Mouse (Mus musculus) stomach, embryonic 15.5 days (tissue): Measurements from ENCODE around the gene Cox10. TPM values are rescaled to one million over a fixed set of nuclear protein-coding genes. Genes with fewer than 3 reads are reported as not detected.
A peak's percentile ranks its signal among the peaks of the same experiment; 100 is the strongest.
"Not testable (repeated sequence)": the region's sequence is repeated elsewhere in the genome, so short reads cannot be mapped to it uniquely, and the experiment has no call there.

Experiments
- ATAC-seq: fragments of 200-750 bp; cut with Nextera tagmentation; 2 replicates; pipeline ENCODE4 v1.8.0; 2017; ENCODE audit warnings: low read depth, moderate number of reproducible peaks, moderate TSS enrichment; ENCODE audit not compliant: insufficient read depth, low FRiP score
- H3K27ac ChIP-seq: fragments of 300-500 bp; sonication (generic); 2 replicates; pipeline ENCODE4 v1.5.1; 2015; ENCODE audit warnings: mild to moderate bottlenecking, inconsistent platforms
- H3K27me3 ChIP-seq: fragments of 300-500 bp; sonication (generic); replicated peaks from 2 replicates; pipeline ENCODE4 v1.6.1; 2015; ENCODE audit warnings: inconsistent platforms
- H3K36me3 ChIP-seq: fragments of 300-500 bp; sonication (generic); 2 replicates; pipeline ENCODE4 v1.6.1; 2015; ENCODE audit warnings: inconsistent platforms
- H3K4me1 ChIP-seq: fragments of 300-500 bp; sonication (generic); 2 replicates; pipeline ENCODE4 v1.6.1; 2015; ENCODE audit warnings: inconsistent platforms
- H3K4me2 ChIP-seq: fragments of 300-500 bp; sonication (generic); 2 replicates; pipeline ENCODE4 v1.6.1; 2015; ENCODE audit warnings: mild to moderate bottlenecking, inconsistent platforms
- H3K4me3 ChIP-seq: fragments of 300-500 bp; sonication (generic); replicated peaks from 2 replicates; pipeline ENCODE4 v1.5.1; 2015; ENCODE audit warnings: inconsistent platforms
- H3K9ac ChIP-seq: fragments of 300-500 bp; sonication (generic); 2 replicates; pipeline ENCODE4 v1.6.1; 2015; ENCODE audit warnings: inconsistent platforms
- H3K9me3 ChIP-seq: fragments of 300-500 bp; sonication (generic); 2 replicates; pipeline ENCODE4 v1.6.1; 2016; ENCODE audit warnings: inconsistent platforms
- WGBS: fragments of 180-500 bp; shearing (Covaris S2); methylation state at CpG from one replicate; pipeline ENCODE4 v1.1.7; 2015; 5-methylcytosine and 5-hydroxymethylcytosine counted together
- polyA plus RNA-seq: library from polyadenylated mRNA; unstranded; fragments of >200 nt; fragmentation: Nextera tagmentation; extraction: Ambion mirVana; gene quantifications from 2 replicates; pipeline ENCODE4 v1.2.1, GENCODE M21; 2015

Cox10 gene
- polyA plus RNA-seq = 22.6 and 23.5 TPM in 2 replicates

GRCm38 (mm10) chr11:64078956-64079726, at the start of gene Cox10:
TSS of gene Cox10 (minus strand) at chr11:64079468.
- H3K27me3 ChIP-seq = no peaks in the 10 kb centered on the region
- peak within 1 kb of the TSS; percentile 84 for H3K9ac ChIP-seq
- H3K4me1 ChIP-seq = no peaks in the 10 kb centered on the region; the same call in 1 of the 2 replicates
- H3K4me3 ChIP-seq = peak within 1 kb of the TSS; percentile 90
- H3K4me2 ChIP-seq = peak within 1 kb of the TSS; percentile 64
- H3K36me3 ChIP-seq = no peaks in the 10 kb centered on the region
- WGBS = under 1% methylated on average over 45 of the region's 45 CpGs
- no peaks in the 10 kb centered on the region for H3K9me3 ChIP-seq
- H3K27ac ChIP-seq = peak within 1 kb of the TSS; percentile 96
- ATAC-seq = peak; percentile 88

GRCm38 (mm10) chr11:64128016-64128415, 48.7 kb upstream of the Cox10 start:
- H3K27me3 ChIP-seq = no peaks in the 10 kb centered on the region
- no peaks in the 10 kb centered on the region for H3K4me1 ChIP-seq
- ATAC-seq = no peak
- no peaks in the 10 kb centered on the region for H3K9me3 ChIP-seq
- no peak overlapping the region for H3K4me3 ChIP-seq
- 44% methylated on average over 9 of the region's 9 CpGs for WGBS
- no peaks in the 10 kb centered on the region for H3K36me3 ChIP-seq
- no peak overlapping the region for H3K27ac ChIP-seq
- H3K9ac ChIP-seq = no peak overlapping the region
- H3K4me2 ChIP-seq = no peak overlapping the region

- Histone ChIP-seq H3K4me1 (no peaks in the 10 kb centered on the region), H3K9me3 (no peaks in the 10 kb centered on the region), H3K27ac (no peak overlapping the region), H3K4me2 (no peak overlapping the region), H3K9ac (no peak overlapping the region), H3K4me3 (no peak overlapping the region), H3K36me3 (no peaks in the 10 kb centered on the region), H3K27me3 (no peaks in the 10 kb centered on the region)
- no peak for ATAC-seq
- WGBS = 55% methylated on average over 2 of the region's 2 CpGs
Observed at GRCm38 (mm10) chr11:64125471-64125870, 46.2 kb upstream of the Cox10 start.

- not testable (repeated sequence) for H3K9me3 ChIP-seq, H3K27me3 ChIP-seq, ATAC-seq, H3K4me2 ChIP-seq, H3K4me3 ChIP-seq, H3K36me3 ChIP-seq, H3K9ac ChIP-seq, H3K27ac ChIP-seq, H3K4me1 ChIP-seq
- WGBS = 88% methylated on average over 6 of the region's 6 CpGs
Observed at GRCm38 (mm10) chr11:64123174-64123573, 43.9 kb upstream of the Cox10 start.

GRCm38 (mm10) chr11:64116711-64117110, 37.4 kb upstream of the Cox10 start:
- 86% methylated on average over 4 of the region's 4 CpGs for WGBS
- H3K27ac ChIP-seq = no peak overlapping the region

GRCm38 (mm10) chr11:64115822-64116221, 36.6 kb upstream of the Cox10 start:
- Histone ChIP-seq H3K9me3 (no peaks in the 10 kb centered on the region), H3K4me1 (no peaks in the 10 kb centered on the region), H3K4me3 (no peak overlapping the region), H3K4me2 (no peak overlapping the region), H3K9ac (no peak overlapping the region), H3K27me3 (no peaks in the 10 kb centered on the region), H3K36me3 (no peaks in the 10 kb centered on the region), H3K27ac (no peak overlapping the region)
- 78% methylated on average over 2 of the region's 2 CpGs for WGBS
- ATAC-seq = no peak

More at GRCm38 (mm10) chr11:64116711-64117110, 37.4 kb upstream of the Cox10 start:
- ATAC-seq = no peak
- Histone ChIP-seq H3K27me3 (no peaks in the 10 kb centered on the region), H3K9ac (no peak overlapping the region), H3K36me3 (no peaks in the 10 kb centered on the region), H3K4me2 (no peak overlapping the region), H3K4me3 (no peak overlapping the region), H3K4me1 (no peaks in the 10 kb centered on the region), H3K9me3 (no peaks in the 10 kb centered on the region)

GRCm38 (mm10) chr11:64115101-64115500, 35.8 kb upstream of the Cox10 start:
- Histone ChIP-seq H3K27me3 (no peaks in the 10 kb centered on the region), H3K27ac (no peak overlapping the region), H3K9me3 (no peaks in the 10 kb centered on the region), H3K9ac (no peak overlapping the region), H3K4me3 (no peak overlapping the region), H3K4me1 (no peaks in the 10 kb centered on the region), H3K36me3 (no peaks in the 10 kb centered on the region), H3K4me2 (no peak overlapping the region)
- WGBS = 67% methylated on average over 9 of the region's 9 CpGs
- no peak for ATAC-seq

GRCm38 (mm10) chr11:64100060-64100459, 20.8 kb upstream of the Cox10 start:
- no peak for ATAC-seq

GRCm38 (mm10) chr11:64093058-64093457, 13.8 kb upstream of the Cox10 start:
- WGBS = 91% methylated on average over 4 of the region's 4 CpGs
- ATAC-seq = no peak
- Histone ChIP-seq H3K4me3 (no peak overlapping the region), H3K4me2 (no peak overlapping the region), H3K9me3 (no peaks in the 10 kb centered on the region), H3K36me3 (no peaks in the 10 kb centered on the region), H3K27me3 (no peaks in the 10 kb centered on the region), H3K27ac (no peak overlapping the region), H3K4me1 (no peaks in the 10 kb centered on the region), H3K9ac (no peak overlapping the region)

More at GRCm38 (mm10) chr11:64100060-64100459, 20.8 kb upstream of the Cox10 start:
- no peaks in the 10 kb centered on the region for H3K9me3 ChIP-seq
- no peak overlapping the region for H3K9ac ChIP-seq
- H3K4me1 ChIP-seq = no peaks in the 10 kb centered on the region
- H3K27ac ChIP-seq = no peak overlapping the region
- no peak overlapping the region for H3K4me3 ChIP-seq
- no peaks in the 10 kb centered on the region for H3K27me3 ChIP-seq
- no peaks in the 10 kb centered on the region for H3K36me3 ChIP-seq
- WGBS = 76% methylated on average over 5 of the region's 5 CpGs
- no peak overlapping the region for H3K4me2 ChIP-seq

GRCm38 (mm10) chr11:64091150-64091549, 11.9 kb upstream of the Cox10 start:
- no peak overlapping the region for H3K4me3 ChIP-seq
- no peak overlapping the region for H3K27ac ChIP-seq
- H3K27me3 ChIP-seq = no peaks in the 10 kb centered on the region
- no peak for ATAC-seq
- H3K9ac ChIP-seq = no peak overlapping the region
- H3K36me3 ChIP-seq = no peaks in the 10 kb centered on the region
- no peak overlapping the region for H3K4me2 ChIP-seq
- WGBS = 62% methylated on average over 7 of the region's 7 CpGs
- H3K4me1 ChIP-seq = no peaks in the 10 kb centered on the region
- H3K9me3 ChIP-seq = no peaks in the 10 kb centered on the region

- Histone ChIP-seq H3K9ac (no peak overlapping the region), H3K4me1 (no peaks in the 10 kb centered on the region), H3K36me3 (no peaks in the 10 kb centered on the region), H3K4me3 (no peak overlapping the region), H3K9me3 (no peaks in the 10 kb centered on the region), H3K4me2 (no peak overlapping the region), H3K27ac (no peak overlapping the region), H3K27me3 (no peaks in the 10 kb centered on the region)
- ATAC-seq = no peak
- 61% methylated on average over 2 of the region's 2 CpGs for WGBS
Observed at GRCm38 (mm10) chr11:64089682-64090081, 10.4 kb upstream of the Cox10 start.

- Histone ChIP-seq H3K4me1 (no peaks in the 10 kb centered on the region), H3K4me3 (no peak overlapping the region), H3K27ac (no peak overlapping the region), H3K9me3 (no peaks in the 10 kb centered on the region), H3K36me3 (no peaks in the 10 kb centered on the region), H3K4me2 (no peak overlapping the region), H3K9ac (no peak overlapping the region), H3K27me3 (no peaks in the 10 kb centered on the region)
- WGBS = 77% methylated on average over 5 of the region's 5 CpGs
- ATAC-seq = no peak
Observed at GRCm38 (mm10) chr11:64085888-64086287, 6.6 kb upstream of the Cox10 start.
